In genomic region chr4:152220771-152221410, GRCm38 (mm10) we compare ENCODE assay signal across 10 mouse cellular contexts. TPM values are rescaled to one million over a fixed set of nuclear protein-coding genes. Genes with fewer than 3 reads are reported as not detected.
DNase-seq lines count a peak whose midpoint lies in the region; ATAC-seq and TF ChIP-seq lines count a peak whose summit lies in the region.
"Had no signal": no experiment of that assay in that cellular context is flagged by ENCODE, and none has a peak within 500 bp of the region (broad histone marks: within the 10 kb centered on the region; RNA-seq: fewer than 3 reads in every experiment).

No protein-coding gene starts in this region.

- H3K36me3 ChIP-seq in limb, embryonic 14.5 days (ENCODE audit: control insufficient read depth, insufficient read depth, low read length), result no peaks in the 10 kb centered on the region
- no peaks in the 10 kb centered on the region for H3K36me3 ChIP-seq in limb, embryonic 10.5 days
- H3K36me3 ChIP-seq in forebrain, postnatal 0 days (ENCODE audit: insufficient read depth), result peaks cover 13% of the 10 kb centered on the region
- H3K36me3 ChIP-seq in neural tube, embryonic 12.5 days, result peaks cover 18% of the 10 kb centered on the region
- H3K36me3 ChIP-seq: limb, embryonic 13.5 days had no signal

- H3K27ac ChIP-seq in limb, embryonic 14.5 days (replicated peaks; ENCODE audit: low read depth, low read length), result 0 out of 2 replicates have a peak overlapping the region, but pooled peaks have one; percentile 58
- H3K27ac ChIP-seq in limb, embryonic 10.5 days, result no peak overlapping the region
- H3K27ac ChIP-seq in cortical plate, adult 2 months (ENCODE audit: insufficient read depth, low read length), result peak overlapping the region; percentile 30
- peak overlapping the region; percentile 76 for H3K27ac ChIP-seq in forebrain, postnatal 0 days (ENCODE audit: low read depth, low read length)
- no peak overlapping the region for H3K27ac ChIP-seq in neural tube, embryonic 12.5 days
- H3K27ac ChIP-seq: limb, embryonic 13.5 days had no signal

- H3K4me2 ChIP-seq in limb, embryonic 14.5 days (replicated peaks; ENCODE audit: low read depth, low read length, severe bottlenecking), result no peak overlapping the region
- no peak overlapping the region for H3K4me2 ChIP-seq in forebrain, postnatal 0 days (ENCODE audit: low read depth)
- H3K4me2 ChIP-seq in neural tube, embryonic 12.5 days (replicated peaks), result peak overlapping the region; percentile 27; the same call in 1 of the 2 replicates
- H3K4me2 ChIP-seq: limb, embryonic 13.5 days had no signal

- no peak overlapping the region for H3K9ac ChIP-seq in limb, embryonic 14.5 days (ENCODE audit: low read depth, low read length, severe bottlenecking)
- no peak overlapping the region for H3K9ac ChIP-seq in forebrain, postnatal 0 days
- no peak overlapping the region for H3K9ac ChIP-seq in neural tube, embryonic 12.5 days
- H3K9ac ChIP-seq: limb, embryonic 13.5 days had no signal

- 58% methylated on average over 7 of the region's 7 CpGs for WGBS in limb, embryonic 14.5 days
- 70% methylated on average over 7 of the region's 7 CpGs for WGBS in limb, embryonic 10.5 days
- WGBS in forebrain, postnatal 0 days, result 34% methylated on average over 7 of the region's 7 CpGs
- WGBS in neural tube, embryonic 12.5 days, result 53% methylated on average over 7 of the region's 7 CpGs

- no peaks in the 10 kb centered on the region for H3K27me3 ChIP-seq in limb, embryonic 14.5 days (ENCODE audit: control insufficient read depth, insufficient read depth, low read length)
- no peaks in the 10 kb centered on the region for H3K27me3 ChIP-seq in limb, embryonic 10.5 days (ENCODE audit: low read depth, poor library complexity, severe bottlenecking)
- H3K27me3 ChIP-seq in forebrain, postnatal 0 days (ENCODE audit: insufficient read depth, low read length), result no peaks in the 10 kb centered on the region
- H3K27me3 ChIP-seq in neural tube, embryonic 12.5 days (replicated peaks), result peaks cover 42% of the 10 kb centered on the region
- H3K27me3 ChIP-seq: limb, embryonic 13.5 days had no signal

- ATAC-seq in limb, embryonic 14.5 days (ENCODE audit: low FRiP score, low read depth), result no peak
- ATAC-seq in forebrain, postnatal 0 days, result peak; percentile 25; the same call in 1 of the 2 replicates
- ATAC-seq in neural tube, embryonic 12.5 days (ENCODE audit: low FRiP score, low read depth), result peak; percentile 22
- no peak for ATAC-seq in erythroid progenitor cell, adult 5-6 weeks (replicated peaks; ENCODE audit: low FRiP score, poor library complexity, severe bottlenecking)

- no peak for TF ChIP-seq CTCF in cortical plate, adult 2 months (IDR thresholded peaks at IDR 0.05; ENCODE audit: extremely low read depth, insufficient read depth, low read length)
- no peak for TF ChIP-seq CTCF in forebrain, postnatal 0 days (IDR thresholded peaks at IDR 0.05; ENCODE audit: low read depth)

- no peak overlapping the region for H3K4me3 ChIP-seq in limb, embryonic 14.5 days (replicated peaks; ENCODE audit: low read length)
- H3K4me3 ChIP-seq in limb, embryonic 10.5 days, result no peak overlapping the region
- no peak overlapping the region for H3K4me3 ChIP-seq in cortical plate, adult 2 months (ENCODE audit: insufficient read depth, low read length)
- H3K4me3 ChIP-seq in forebrain, postnatal 0 days (ENCODE audit: low read depth, low read length), result no peak overlapping the region
- no peak overlapping the region for H3K4me3 ChIP-seq in neural tube, embryonic 12.5 days
- H3K4me3 ChIP-seq: limb, embryonic 13.5 days; myocyte had no signal

- no peak for DNase-seq in limb, embryonic 14.5 days (ENCODE audit: low spot score)
- DNase-seq in limb, embryonic 10.5 days (ENCODE audit: low spot score), result no peak
- no peak for DNase-seq in forebrain, postnatal 0 days
- no peak for DNase-seq in urinary bladder, postnatal 36 days (ENCODE audit: low spot score in 2 of 2)
- DNase-seq: kidney, adult 9 months had no signal

- H3K4me1 ChIP-seq in limb, embryonic 14.5 days (ENCODE audit: control insufficient read depth, insufficient read depth, low read length), result no peaks in the 10 kb centered on the region; the same call in 1 of the 2 replicates
- H3K4me1 ChIP-seq in limb, embryonic 10.5 days, result peaks cover 7% of the 10 kb centered on the region
- H3K4me1 ChIP-seq in cortical plate, adult 2 months (ENCODE audit: control insufficient read depth, insufficient read depth, low read length), result peaks cover 24% of the 10 kb centered on the region
- peaks cover 19% of the 10 kb centered on the region for H3K4me1 ChIP-seq in forebrain, postnatal 0 days (ENCODE audit: insufficient read depth)
- H3K4me1 ChIP-seq in neural tube, embryonic 12.5 days, result peaks cover 26% of the 10 kb centered on the region

- H3K9me3 ChIP-seq in limb, embryonic 14.5 days (ENCODE audit: control insufficient read depth, low read length), result no peaks in the 10 kb centered on the region
- no peaks in the 10 kb centered on the region for H3K9me3 ChIP-seq in limb, embryonic 10.5 days (replicated peaks)
- no peaks in the 10 kb centered on the region for H3K9me3 ChIP-seq in forebrain, postnatal 0 days (ENCODE audit: low read length)
- no peaks in the 10 kb centered on the region for H3K9me3 ChIP-seq in neural tube, embryonic 12.5 days
- H3K9me3 ChIP-seq: limb, embryonic 13.5 days had no signal

- TF ChIP-seq POLR2A in limb, embryonic 14.5 days (IDR thresholded peaks at IDR 0.05; ENCODE audit: borderline replicate concordance, extremely low read depth, insufficient read depth, insufficient read length), result no peak
- no peak for TF ChIP-seq POLR2A in cortical plate, adult 2 months (IDR thresholded peaks at IDR 0.05; ENCODE audit: extremely low read depth, insufficient read depth, low read length)

RNA-seq across cellular contexts. Expression of gene Acot7, which starts 43.0 kb away (rescaled TPM):
- 47.7 and 50.3 TPM in 2 replicates for polyA plus RNA-seq in limb, embryonic 14.5 days (2012; rRNA removed)
- 47.3 and 48.4 TPM in 2 replicates for polyA plus RNA-seq in limb, embryonic 14.5 days (2014; fragmentation: Nextera tagmentation; extraction: Ambion mirVana)
- polyA plus RNA-seq in limb, embryonic 10.5 days (2016; fragmentation: Nextera tagmentation; extraction: Ambion mirVana), result 34.8 and 36.7 TPM in 2 replicates
- polyA plus RNA-seq in cortical plate, adult 2 months (2012; rRNA removed), result 333 and 334 TPM in 2 replicates
- total RNA-seq in forebrain, postnatal 0 days (2014; rRNA removed), result 191 and 193 TPM in 2 replicates
- polyA plus RNA-seq in forebrain, postnatal 0 days (2015; fragmentation: Nextera tagmentation; extraction: Ambion mirVana), result 411 and 466 TPM in 2 replicates
- polyA plus RNA-seq in neural tube, embryonic 12.5 days (2016; fragmentation: Nextera tagmentation; extraction: Ambion mirVana), result 191 and 213 TPM in 2 replicates
- total RNA-seq in erythroid progenitor cell, adult 5-6 weeks (2015; ENCODE audit: low replicate concordance), result 15.1 and 30.2 TPM in 2 replicates
- total RNA-seq in erythroid progenitor cell, adult 5-6 weeks (2017; ENCODE audit: low replicate concordance), result 3.7 and 3.9 TPM in 2 replicates

RNA-seq across cellular contexts. Expression of gene Gpr153, which starts 53.1 kb away (rescaled TPM):
- polyA plus RNA-seq in limb, embryonic 14.5 days (2012; rRNA removed), result 56.5 and 79.5 TPM in 2 replicates
- 28.6 and 33.0 TPM in 2 replicates for polyA plus RNA-seq in limb, embryonic 14.5 days (2014; fragmentation: Nextera tagmentation; extraction: Ambion mirVana)
- polyA plus RNA-seq in limb, embryonic 10.5 days (2016; fragmentation: Nextera tagmentation; extraction: Ambion mirVana), result 1.4 and 3.0 TPM in 2 replicates
- polyA plus RNA-seq in cortical plate, adult 2 months (2012; rRNA removed), result 24.0 and 25.9 TPM in 2 replicates
- total RNA-seq in forebrain, postnatal 0 days (2014; rRNA removed), result 53.3 and 71.4 TPM in 2 replicates
- 8.2 and 11.4 TPM in 2 replicates for polyA plus RNA-seq in forebrain, postnatal 0 days (2015; fragmentation: Nextera tagmentation; extraction: Ambion mirVana)
- polyA plus RNA-seq in neural tube, embryonic 12.5 days (2016; fragmentation: Nextera tagmentation; extraction: Ambion mirVana), result 13.9 and 15.5 TPM in 2 replicates
- total RNA-seq in erythroid progenitor cell, adult 5-6 weeks (2015; ENCODE audit: low replicate concordance), result not detected in 2 replicates
- not detected in 2 replicates for total RNA-seq in erythroid progenitor cell, adult 5-6 weeks (2017; ENCODE audit: low replicate concordance)

Comparison
In these comparisons a context has a peak if more than half of its experiments do, and no peak if none do; other contexts are left out.
1. H3K27ac ChIP-seq: peak in limb, embryonic 14.5 days (single experiment), cortical plate, adult 2 months (single experiment) and forebrain, postnatal 0 days (single experiment); none in limb, embryonic 10.5 days (single experiment) and neural tube, embryonic 12.5 days (single experiment).
2. ATAC-seq: peak in forebrain, postnatal 0 days (single experiment) and neural tube, embryonic 12.5 days (single experiment); none in limb, embryonic 14.5 days (single experiment) and erythroid progenitor cell, adult 5-6 weeks (single experiment).